Mouse (Mus musculus): ENCODE measurements around the gene Mpeg1. TPM values are rescaled to one million over a fixed set of nuclear protein-coding genes. Genes with fewer than 3 reads are reported as not detected.

Mpeg1 gene
- polyA plus RNA-seq, 1 experiment = 0.01 TPM

- H3K27me3 ChIP-seq (ENCODE audit: control insufficient read depth, insufficient read depth, insufficient read length) = no peaks in the 10 kb centered on the region
- H3K79me2 ChIP-seq (ENCODE audit: control insufficient read depth, insufficient read depth) = no peaks in the 10 kb centered on the region
- no peak for TF ChIP-seq CTCF (IDR thresholded peaks at IDR 0.05; ENCODE audit: control insufficient read depth, insufficient read depth, insufficient read length)
- no peak for TF ChIP-seq CEBPB (IDR thresholded peaks at IDR 0.05; ENCODE audit: low read depth)
- TF ChIP-seq MYOD1 (IDR thresholded peaks at IDR 0.05; ENCODE audit: control insufficient read depth, insufficient read length, low read depth) = no peak
- no peak for TF ChIP-seq MAX (IDR thresholded peaks at IDR 0.05)
- H3K36me3 ChIP-seq (ENCODE audit: control insufficient read depth, insufficient read depth) = no peaks in the 10 kb centered on the region
- no peaks in the 10 kb centered on the region for H3K79me3 ChIP-seq (ENCODE audit: low read depth)
- no peak overlapping the region for H3ac ChIP-seq (ENCODE audit: control insufficient read depth, insufficient read length, low read depth)
- no peak overlapping the region for H3K4me3 ChIP-seq (ENCODE audit: insufficient read depth, poor library complexity, severe bottlenecking)
These were observed 33.5 kb downstream of the Mpeg1 start for GRCm38 (mm10) chr19:12494187-12494458.

- no peak overlapping the region for H3K4me3 ChIP-seq (ENCODE audit: insufficient read depth, poor library complexity, severe bottlenecking)
- no peaks in the 10 kb centered on the region for H3K79me3 ChIP-seq (ENCODE audit: low read depth)
- no peak for TF ChIP-seq CEBPB (IDR thresholded peaks at IDR 0.05; ENCODE audit: low read depth)
- TF ChIP-seq FOSL1 (IDR thresholded peaks at IDR 0.05; ENCODE audit: insufficient read depth, low read length, poor library complexity, severe bottlenecking) = no peak
- no peak overlapping the region for H3ac ChIP-seq (ENCODE audit: control insufficient read depth, insufficient read length, low read depth)
- H3K36me3 ChIP-seq (ENCODE audit: control insufficient read depth, insufficient read depth) = no peaks in the 10 kb centered on the region
- H3K27me3 ChIP-seq (ENCODE audit: control insufficient read depth, insufficient read depth, insufficient read length) = no peaks in the 10 kb centered on the region
- no peaks in the 10 kb centered on the region for H3K79me2 ChIP-seq (ENCODE audit: control insufficient read depth, insufficient read depth)
These were observed 34.5 kb downstream of the Mpeg1 start for GRCm38 (mm10) chr19:12494972-12495535.

GRCm38 (mm10) chr19:12496241-12496640, 35.7 kb downstream of the Mpeg1 start:
- no peaks in the 10 kb centered on the region for H3K79me2 ChIP-seq (ENCODE audit: control insufficient read depth, insufficient read depth)
- H3K27me3 ChIP-seq (ENCODE audit: control insufficient read depth, insufficient read depth, insufficient read length) = no peaks in the 10 kb centered on the region
- no peak overlapping the region for H3K4me3 ChIP-seq (ENCODE audit: insufficient read depth, poor library complexity, severe bottlenecking)
- H3ac ChIP-seq (ENCODE audit: control insufficient read depth, insufficient read length, low read depth) = no peak overlapping the region
- no peaks in the 10 kb centered on the region for H3K36me3 ChIP-seq (ENCODE audit: control insufficient read depth, insufficient read depth)
- H3K79me3 ChIP-seq (ENCODE audit: low read depth) = no peaks in the 10 kb centered on the region
- TF ChIP-seq CEBPB (IDR thresholded peaks at IDR 0.05; ENCODE audit: low read depth) (no peak), MAX (IDR thresholded peaks at IDR 0.05) (no peak), MYOG (IDR thresholded peaks at IDR 0.05; ENCODE audit: control insufficient read depth, extremely low read depth, insufficient read length) (no peak), CTCF (IDR thresholded peaks at IDR 0.05; ENCODE audit: control insufficient read depth, insufficient read depth, insufficient read length) (no peak), MYOD1 (IDR thresholded peaks at IDR 0.05; ENCODE audit: control insufficient read depth, insufficient read length, low read depth) (no peak), FOSL1 (IDR thresholded peaks at IDR 0.05; ENCODE audit: insufficient read depth, low read length, poor library complexity, severe bottlenecking) (no peak), USF1 (IDR thresholded peaks at IDR 0.05; ENCODE audit: low read depth) (no peak)

- Histone ChIP-seq H3K79me3 (ENCODE audit: low read depth) (no peaks in the 10 kb centered on the region), H3K27me3 (ENCODE audit: control insufficient read depth, insufficient read depth, insufficient read length) (no peaks in the 10 kb centered on the region), H3K4me3 (ENCODE audit: insufficient read depth, poor library complexity, severe bottlenecking) (no peak overlapping the region), H3ac (ENCODE audit: control insufficient read depth, insufficient read length, low read depth) (no peak overlapping the region), H3K36me3 (ENCODE audit: control insufficient read depth, insufficient read depth) (no peaks in the 10 kb centered on the region), H3K79me2 (ENCODE audit: control insufficient read depth, insufficient read depth) (no peaks in the 10 kb centered on the region)
- TF ChIP-seq CTCF (IDR thresholded peaks at IDR 0.05; ENCODE audit: control insufficient read depth, insufficient read depth, insufficient read length) (no peak), MYOG (IDR thresholded peaks at IDR 0.05; ENCODE audit: control insufficient read depth, extremely low read depth, insufficient read length) (no peak), CEBPB (IDR thresholded peaks at IDR 0.05; ENCODE audit: low read depth) (no peak), MYOD1 (IDR thresholded peaks at IDR 0.05; ENCODE audit: control insufficient read depth, insufficient read length, low read depth) (no peak), MAX (IDR thresholded peaks at IDR 0.05) (no peak), FOSL1 (IDR thresholded peaks at IDR 0.05; ENCODE audit: insufficient read depth, low read length, poor library complexity, severe bottlenecking) (no peak), USF1 (IDR thresholded peaks at IDR 0.05; ENCODE audit: low read depth) (no peak)
These were observed 37.3 kb downstream of the Mpeg1 start for GRCm38 (mm10) chr19:12497909-12498308.

GRCm38 (mm10) chr19:12498321-12498720, 37.7 kb downstream of the Mpeg1 start:
- TF ChIP-seq CEBPB (IDR thresholded peaks at IDR 0.05; ENCODE audit: low read depth) (no peak), MYOD1 (IDR thresholded peaks at IDR 0.05; ENCODE audit: control insufficient read depth, insufficient read length, low read depth) (no peak), FOSL1 (IDR thresholded peaks at IDR 0.05; ENCODE audit: insufficient read depth, low read length, poor library complexity, severe bottlenecking) (no peak), MAX (IDR thresholded peaks at IDR 0.05) (no peak), USF1 (IDR thresholded peaks at IDR 0.05; ENCODE audit: low read depth) (no peak), MYOG (IDR thresholded peaks at IDR 0.05; ENCODE audit: control insufficient read depth, extremely low read depth, insufficient read length) (no peak), CTCF (IDR thresholded peaks at IDR 0.05; ENCODE audit: control insufficient read depth, insufficient read depth, insufficient read length) (no peak)
- H3ac ChIP-seq (ENCODE audit: control insufficient read depth, insufficient read length, low read depth) = no peak overlapping the region
- no peaks in the 10 kb centered on the region for H3K79me2 ChIP-seq (ENCODE audit: control insufficient read depth, insufficient read depth)
- no peaks in the 10 kb centered on the region for H3K27me3 ChIP-seq (ENCODE audit: control insufficient read depth, insufficient read depth, insufficient read length)
- H3K4me3 ChIP-seq (ENCODE audit: insufficient read depth, poor library complexity, severe bottlenecking) = no peak overlapping the region
- H3K79me3 ChIP-seq (ENCODE audit: low read depth) = no peaks in the 10 kb centered on the region
- H3K36me3 ChIP-seq (ENCODE audit: control insufficient read depth, insufficient read depth) = no peaks in the 10 kb centered on the region

- no peaks in the 10 kb centered on the region for H3K27me3 ChIP-seq (ENCODE audit: control insufficient read depth, insufficient read depth, insufficient read length)
These were observed 38.4 kb downstream of the Mpeg1 start for GRCm38 (mm10) chr19:12498941-12499340.

More at GRCm38 (mm10) chr19:12498941-12499340, 38.4 kb downstream of the Mpeg1 start:
- Histone ChIP-seq H3K4me3 (ENCODE audit: insufficient read depth, poor library complexity, severe bottlenecking) (no peak overlapping the region), H3K79me3 (ENCODE audit: low read depth) (no peaks in the 10 kb centered on the region), H3ac (ENCODE audit: control insufficient read depth, insufficient read length, low read depth) (no peak overlapping the region), H3K36me3 (ENCODE audit: control insufficient read depth, insufficient read depth) (no peaks in the 10 kb centered on the region), H3K79me2 (ENCODE audit: control insufficient read depth, insufficient read depth) (no peaks in the 10 kb centered on the region)
- no peak for TF ChIP-seq MYOD1 (IDR thresholded peaks at IDR 0.05; ENCODE audit: control insufficient read depth, insufficient read length, low read depth)
- TF ChIP-seq MYOG (IDR thresholded peaks at IDR 0.05; ENCODE audit: control insufficient read depth, extremely low read depth, insufficient read length) = no peak
- TF ChIP-seq MAX (IDR thresholded peaks at IDR 0.05) = no peak
- no peak for TF ChIP-seq CTCF (IDR thresholded peaks at IDR 0.05; ENCODE audit: control insufficient read depth, insufficient read depth, insufficient read length)
- no peak for TF ChIP-seq USF1 (IDR thresholded peaks at IDR 0.05; ENCODE audit: low read depth)
- TF ChIP-seq FOSL1 (IDR thresholded peaks at IDR 0.05; ENCODE audit: insufficient read depth, low read length, poor library complexity, severe bottlenecking) = no peak
- TF ChIP-seq CEBPB (IDR thresholded peaks at IDR 0.05; ENCODE audit: low read depth) = no peak
